Mouse (Mus musculus): ENCODE results near the gene Il3ra. TPM values are rescaled to one million over a fixed set of nuclear protein-coding genes. Genes with fewer than 3 reads are reported as not detected.
A peak's percentile ranks its signal among the peaks of the same experiment; 100 is the strongest.

Gene Il3ra
- polyA plus RNA-seq, 1 experiment from 2014 or later = 6.2 TPM

DNA sequence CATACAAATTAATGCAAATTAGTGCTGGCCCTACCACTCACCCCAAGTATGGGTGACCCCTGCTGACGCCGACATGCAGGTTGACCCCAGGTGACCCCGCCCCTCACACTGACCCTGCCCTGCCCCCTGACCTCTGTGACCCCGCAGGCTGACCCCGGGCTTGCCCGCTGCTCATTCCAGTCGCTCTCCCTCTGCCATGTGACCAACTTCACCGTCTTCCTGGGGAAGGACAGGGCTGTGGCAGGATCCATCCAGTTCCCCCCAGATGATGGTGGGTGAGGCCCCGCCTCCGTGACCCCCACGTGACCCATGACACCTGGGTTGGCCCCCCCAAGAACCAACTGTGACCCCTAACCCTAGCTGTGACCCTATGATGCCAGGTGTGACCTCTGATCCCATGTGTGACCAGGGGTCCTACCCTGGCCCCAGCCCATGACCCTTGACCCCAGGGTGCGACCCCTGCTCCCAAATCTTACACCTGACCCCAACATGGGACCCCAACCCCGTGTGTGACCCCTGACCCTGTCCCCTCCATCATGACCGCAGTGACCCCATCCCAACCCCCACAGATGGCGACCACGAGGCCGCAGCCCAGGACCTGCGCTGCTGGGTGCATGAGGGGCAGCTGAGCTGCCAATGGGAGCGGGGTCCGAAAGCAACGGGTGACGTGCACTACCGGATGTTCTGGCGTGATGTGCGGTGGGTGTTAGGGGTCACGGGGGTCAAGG lies 2.8 kb downstream of the Il3ra start:
- Histone ChIP-seq H3K9me3 (ENCODE audit: control insufficient read depth, low read length) (peaks cover 62% of the 10 kb centered on the region), H3K27me3 (replicated peaks; ENCODE audit: control insufficient read depth, insufficient read depth, low read length) (no peaks in the 10 kb centered on the region), H3K9ac (ENCODE audit: low read length) (no peak overlapping the region), H3K36me3 (ENCODE audit: control insufficient read depth, insufficient read depth, low read length) (no peaks in the 10 kb centered on the region), H3K4me2 (ENCODE audit: low read length) (no peak overlapping the region), H3K4me3 (ENCODE audit: low read depth, low read length) (no peak overlapping the region), H3K4me1 (replicated peaks; ENCODE audit: control insufficient read depth, insufficient read depth, low read length) (no peaks in the 10 kb centered on the region), H3K27ac (ENCODE audit: low read depth) (no peak overlapping the region)
- DNase-seq (ENCODE audit: low spot score) (peak; percentile 61), ATAC-seq (replicated peaks; ENCODE audit: low FRiP score, low TSS enrichment, low read depth) (no peak)
- WGBS = 96% methylated on average over 26 of the region's 26 CpGs

DNA sequence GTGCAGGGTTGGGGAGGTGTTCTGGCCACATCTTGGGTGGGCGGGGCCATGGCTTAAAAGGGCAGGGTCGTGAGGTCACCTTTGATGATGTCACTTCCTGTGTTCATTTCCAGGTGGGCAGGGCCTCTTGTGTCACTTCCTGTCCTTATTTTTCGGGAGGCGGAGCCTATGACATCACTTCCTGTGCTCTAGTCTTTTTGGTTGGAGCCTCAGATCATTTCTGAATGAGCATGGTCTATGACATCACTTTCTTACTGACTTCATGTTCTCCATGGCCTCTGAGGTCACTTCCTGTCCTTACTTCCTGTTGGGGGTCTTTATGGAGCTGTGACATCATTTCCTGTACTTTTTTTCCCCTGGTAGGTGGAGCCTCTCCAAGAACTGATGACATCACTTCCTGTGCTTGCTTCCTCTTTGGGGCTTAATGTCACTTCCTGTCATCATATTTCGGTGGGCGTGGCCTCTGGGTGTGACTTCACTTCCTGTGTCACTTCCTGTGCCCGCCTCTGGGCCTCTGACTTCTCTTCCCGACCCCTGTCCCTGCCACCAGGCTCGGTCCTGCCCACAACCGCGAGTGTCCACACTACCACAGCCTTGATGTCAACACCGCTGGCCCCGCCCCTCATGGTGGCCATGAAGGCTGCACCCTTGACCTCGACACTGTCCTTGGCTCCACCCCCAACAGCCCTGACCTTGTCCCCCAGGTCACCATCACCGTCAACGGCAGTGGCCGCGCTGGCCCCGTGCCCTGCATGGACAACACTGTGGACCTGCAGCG lies 3.6 kb downstream of the Il3ra start:
- H3K9me3 ChIP-seq (ENCODE audit: control insufficient read depth, low read length) = peaks cover 64% of the 10 kb centered on the region
- no peak for ATAC-seq (replicated peaks; ENCODE audit: low FRiP score, low TSS enrichment, low read depth)

DNA sequence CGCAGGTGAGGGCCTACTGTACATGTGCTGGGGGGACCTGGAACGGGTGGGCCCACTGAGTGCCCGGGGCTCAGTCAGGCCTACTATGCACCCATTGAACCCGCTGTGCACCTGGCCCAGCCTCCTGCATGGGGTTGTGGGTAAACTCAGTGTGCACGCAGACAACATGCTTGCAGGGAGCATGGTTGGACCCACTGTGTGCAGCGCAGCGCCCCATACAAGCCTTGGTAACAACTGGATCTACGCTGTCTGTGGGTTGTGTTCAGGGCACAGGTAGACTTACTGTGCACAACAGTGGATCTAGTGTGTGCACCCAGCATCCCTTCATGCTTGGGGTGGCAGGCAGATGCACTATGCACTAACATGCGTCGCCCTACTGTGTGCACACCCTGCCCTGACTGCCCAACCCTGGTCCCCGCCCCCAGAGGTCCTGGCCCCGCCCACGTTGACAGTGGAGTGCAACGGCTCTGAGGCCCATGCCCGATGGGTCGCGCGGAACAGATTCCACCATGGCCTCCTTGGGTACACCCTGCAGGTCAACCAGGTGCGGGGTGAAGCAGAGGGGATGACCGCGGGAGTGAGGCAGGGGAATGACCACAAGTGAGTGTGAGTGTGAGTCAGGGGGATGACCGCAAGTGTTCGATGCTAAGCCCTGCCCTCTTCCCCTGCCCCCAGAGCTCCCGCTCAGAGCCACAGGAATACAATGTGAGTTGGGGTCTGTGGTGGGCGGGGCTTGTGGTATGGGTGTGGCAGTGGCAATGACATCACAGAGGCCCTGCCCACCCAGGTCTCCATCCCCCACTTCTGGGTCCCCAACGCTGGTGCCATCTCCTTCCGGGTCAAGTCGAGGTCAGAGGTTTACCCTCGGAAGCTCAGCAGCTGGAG lies 4.4 kb downstream of the Il3ra start:
- Histone ChIP-seq H3K36me3 (ENCODE audit: control insufficient read depth, insufficient read depth, low read length) (no peaks in the 10 kb centered on the region), H3K4me2 (ENCODE audit: low read length) (no peak overlapping the region), H3K4me1 (replicated peaks; ENCODE audit: control insufficient read depth, insufficient read depth, low read length) (no peaks in the 10 kb centered on the region), H3K27me3 (replicated peaks; ENCODE audit: control insufficient read depth, insufficient read depth, low read length) (no peaks in the 10 kb centered on the region), H3K27ac (ENCODE audit: low read depth) (no peak overlapping the region), H3K4me3 (ENCODE audit: low read depth, low read length) (no peak overlapping the region), H3K9ac (ENCODE audit: low read length) (no peak overlapping the region), H3K9me3 (ENCODE audit: control insufficient read depth, low read length) (peaks cover 73% of the 10 kb centered on the region)
- DNase-seq (ENCODE audit: low spot score) (peak; percentile 53), ATAC-seq (replicated peaks; ENCODE audit: low FRiP score, low TSS enrichment, low read depth) (no peak)
- 95% methylated on average over 29 of the region's 29 CpGs for WGBS

More for the DNA sequence above, 3.6 kb downstream of the Il3ra start:
- Histone ChIP-seq H3K4me1 (replicated peaks; ENCODE audit: control insufficient read depth, insufficient read depth, low read length) (no peaks in the 10 kb centered on the region), H3K27me3 (replicated peaks; ENCODE audit: control insufficient read depth, insufficient read depth, low read length) (no peaks in the 10 kb centered on the region), H3K4me3 (ENCODE audit: low read depth, low read length) (no peak overlapping the region), H3K4me2 (ENCODE audit: low read length) (no peak overlapping the region), H3K36me3 (ENCODE audit: control insufficient read depth, insufficient read depth, low read length) (no peaks in the 10 kb centered on the region), H3K9ac (ENCODE audit: low read length) (no peak overlapping the region), H3K27ac (ENCODE audit: low read depth) (no peak overlapping the region)
- 95% methylated on average over 20 of the region's 20 CpGs for WGBS
- DNase-seq (ENCODE audit: low spot score) = peak; percentile 78

DNA sequence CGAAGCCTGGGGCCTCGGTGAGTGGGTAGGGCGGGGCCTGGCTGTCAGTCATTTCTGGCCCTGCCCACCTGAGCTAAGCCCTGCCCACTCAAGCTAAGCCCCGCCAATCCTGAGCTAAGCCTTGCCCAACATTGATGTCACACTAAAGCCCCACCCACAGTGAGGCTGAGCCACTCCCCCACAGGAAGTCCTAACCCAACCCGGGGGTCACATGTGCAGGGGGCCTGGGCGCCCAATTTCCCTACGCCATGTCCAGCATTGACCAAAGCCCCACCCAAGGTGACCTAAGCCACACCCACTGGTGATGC lies 5.0 kb downstream of the Il3ra start:
- H3K9ac ChIP-seq (ENCODE audit: low read length) = no peak overlapping the region
- no peaks in the 10 kb centered on the region for H3K36me3 ChIP-seq (ENCODE audit: control insufficient read depth, insufficient read depth, low read length)
- 96% methylated on average over 7 of the region's 7 CpGs for WGBS
- ATAC-seq (replicated peaks; ENCODE audit: low FRiP score, low TSS enrichment, low read depth) (no peak), DNase-seq (ENCODE audit: low spot score) (peak; percentile 51)
- H3K27ac ChIP-seq (ENCODE audit: low read depth) = no peak overlapping the region
- H3K4me1 ChIP-seq (replicated peaks; ENCODE audit: control insufficient read depth, insufficient read depth, low read length) = no peaks in the 10 kb centered on the region
- H3K9me3 ChIP-seq (ENCODE audit: control insufficient read depth, low read length) = peaks cover 75% of the 10 kb centered on the region
- H3K4me2 ChIP-seq (ENCODE audit: low read length) = no peak overlapping the region
- H3K4me3 ChIP-seq (ENCODE audit: low read depth, low read length) = no peak overlapping the region
- H3K27me3 ChIP-seq (replicated peaks; ENCODE audit: control insufficient read depth, insufficient read depth, low read length) = no peaks in the 10 kb centered on the region

DNA sequence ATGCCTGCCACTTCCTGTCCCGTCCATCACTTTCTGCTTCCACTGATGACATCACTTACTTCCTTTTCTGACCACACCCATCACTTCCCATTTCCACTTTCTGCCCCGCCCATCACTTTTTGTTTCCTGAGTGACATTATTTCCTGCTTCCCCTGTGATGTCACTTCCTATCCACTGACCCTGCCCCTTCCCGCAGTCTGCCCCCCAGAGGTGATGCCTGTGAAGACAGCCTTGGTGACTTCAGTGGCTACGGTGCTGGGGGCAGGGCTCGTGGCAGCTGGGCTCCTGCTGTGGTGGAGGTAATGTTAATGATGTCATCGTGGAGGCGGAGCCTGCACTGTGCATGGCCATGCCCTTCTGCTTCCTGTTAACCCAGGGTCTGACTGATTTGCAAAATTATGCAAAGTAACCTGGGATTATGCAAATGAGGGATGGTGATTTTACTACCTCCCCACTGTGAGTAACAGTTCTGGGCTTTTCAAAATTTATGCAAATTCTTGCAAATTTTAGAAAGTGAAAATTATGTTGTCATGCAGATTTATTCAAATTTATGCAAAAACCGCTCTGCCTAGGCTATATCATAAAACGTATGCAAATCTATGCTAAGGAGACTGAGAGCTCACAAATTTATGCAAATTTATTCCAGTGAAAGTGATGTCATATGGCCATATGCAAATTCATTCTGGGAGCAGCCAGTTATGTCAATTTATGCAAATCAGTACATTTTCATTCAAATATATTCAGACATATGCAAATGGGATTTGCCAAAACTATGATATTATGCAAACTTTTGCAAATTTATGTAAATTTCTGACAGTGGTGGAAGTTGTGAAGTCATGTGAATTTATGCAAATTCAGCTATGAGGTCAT lies 5.9 kb downstream of the Il3ra start:
- 96% methylated on average over 9 of the region's 9 CpGs for WGBS
- Histone ChIP-seq H3K27me3 (replicated peaks; ENCODE audit: control insufficient read depth, insufficient read depth, low read length) (no peaks in the 10 kb centered on the region), H3K36me3 (ENCODE audit: control insufficient read depth, insufficient read depth, low read length) (no peaks in the 10 kb centered on the region), H3K9me3 (ENCODE audit: control insufficient read depth, low read length) (peaks cover 70% of the 10 kb centered on the region), H3K9ac (ENCODE audit: low read length) (no peak overlapping the region), H3K4me3 (ENCODE audit: low read depth, low read length) (no peak overlapping the region), H3K4me1 (replicated peaks; ENCODE audit: control insufficient read depth, insufficient read depth, low read length) (no peaks in the 10 kb centered on the region), H3K27ac (ENCODE audit: low read depth) (no peak overlapping the region), H3K4me2 (ENCODE audit: low read length) (no peak overlapping the region)
- ATAC-seq (replicated peaks; ENCODE audit: low FRiP score, low TSS enrichment, low read depth) (no peak), DNase-seq (ENCODE audit: low spot score) (peak; percentile 57)

DNA sequence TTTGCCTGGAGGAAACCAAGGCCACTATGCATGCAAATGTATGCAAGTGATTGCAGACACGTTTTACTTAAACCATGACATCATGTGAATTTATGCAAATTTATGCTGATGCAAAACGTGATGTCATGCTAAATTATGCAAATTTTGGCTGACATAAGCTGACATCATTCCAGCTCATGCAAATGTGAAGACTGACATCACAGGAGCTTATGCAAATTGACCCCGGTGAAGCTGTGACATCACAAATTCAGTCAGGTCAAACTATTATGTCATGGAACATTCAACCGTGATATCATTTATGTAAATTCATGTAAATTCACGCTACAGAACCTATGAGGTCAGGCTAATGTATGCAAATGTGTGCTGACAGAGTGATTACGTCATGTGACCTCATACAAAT lies 6.5 kb downstream of the Il3ra start:
- Histone ChIP-seq H3K4me3 (ENCODE audit: low read depth, low read length) (no peak overlapping the region), H3K4me1 (replicated peaks; ENCODE audit: control insufficient read depth, insufficient read depth, low read length) (no peaks in the 10 kb centered on the region), H3K4me2 (ENCODE audit: low read length) (no peak overlapping the region), H3K27ac (ENCODE audit: low read depth) (no peak overlapping the region), H3K9me3 (ENCODE audit: control insufficient read depth, low read length) (peaks cover 64% of the 10 kb centered on the region), H3K9ac (ENCODE audit: low read length) (no peak overlapping the region), H3K27me3 (replicated peaks; ENCODE audit: control insufficient read depth, insufficient read depth, low read length) (no peaks in the 10 kb centered on the region), H3K36me3 (ENCODE audit: control insufficient read depth, insufficient read depth, low read length) (no peaks in the 10 kb centered on the region)
- 86% methylated on average over 6 of the region's 6 CpGs for WGBS
- no peak for ATAC-seq (replicated peaks; ENCODE audit: low FRiP score, low TSS enrichment, low read depth)
- peak; percentile 74 for DNase-seq (ENCODE audit: low spot score)

DNA sequence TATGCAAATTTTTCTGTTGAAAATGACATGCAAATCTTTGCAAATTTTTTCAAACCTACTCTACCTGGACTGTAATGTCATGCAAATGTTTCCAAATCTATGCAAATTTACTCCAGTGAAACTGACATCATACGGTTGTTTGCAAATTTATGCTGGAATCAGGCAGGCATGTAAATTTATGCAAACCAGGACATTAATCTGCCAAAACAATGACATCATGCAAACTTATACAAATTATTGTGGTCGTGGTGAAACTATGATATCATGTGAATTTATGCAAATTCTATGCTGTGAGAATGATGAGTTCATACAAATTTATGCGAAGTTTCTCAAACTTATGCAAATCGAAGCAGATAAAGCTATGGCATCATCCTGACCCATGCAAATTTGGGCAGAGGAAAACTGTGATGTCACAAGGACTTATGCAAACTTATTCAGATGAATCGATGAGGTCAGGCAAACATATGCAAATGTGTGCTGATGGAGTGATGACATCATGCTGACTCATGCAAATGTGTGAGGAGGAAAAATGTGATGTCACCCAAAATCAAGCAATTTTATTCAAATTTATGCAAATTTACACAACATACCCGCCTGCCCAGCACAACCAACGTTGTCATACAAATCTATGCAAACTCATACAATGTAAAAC lies 7.1 kb downstream of the Il3ra start:
- Histone ChIP-seq H3K4me2 (ENCODE audit: low read length) (no peak overlapping the region), H3K36me3 (ENCODE audit: control insufficient read depth, insufficient read depth, low read length) (no peaks in the 10 kb centered on the region), H3K9ac (ENCODE audit: low read length) (no peak overlapping the region), H3K4me1 (replicated peaks; ENCODE audit: control insufficient read depth, insufficient read depth, low read length) (no peaks in the 10 kb centered on the region), H3K27ac (ENCODE audit: low read depth) (no peak overlapping the region), H3K4me3 (ENCODE audit: low read depth, low read length) (no peak overlapping the region), H3K9me3 (ENCODE audit: control insufficient read depth, low read length) (peaks cover 58% of the 10 kb centered on the region), H3K27me3 (replicated peaks; ENCODE audit: control insufficient read depth, insufficient read depth, low read length) (no peaks in the 10 kb centered on the region)
- WGBS = 94% methylated on average over 7 of the region's 7 CpGs
- ATAC-seq (replicated peaks; ENCODE audit: low FRiP score, low TSS enrichment, low read depth) (no peak), DNase-seq (ENCODE audit: low spot score) (peak; percentile 58)

Measured in intestine, embryonic 14.5 days (tissue).